Mouse (Mus musculus): ENCODE measurements at regions not wholly inside any gene's neighbourhood (a gene's known extent, or its start where the extent isn't known, plus 50 kb on each side); places are given as distances from the start of the nearest gene placed in this dataset.
A peak's percentile ranks its signal among the peaks of the same experiment; 100 is the strongest.

DNA sequence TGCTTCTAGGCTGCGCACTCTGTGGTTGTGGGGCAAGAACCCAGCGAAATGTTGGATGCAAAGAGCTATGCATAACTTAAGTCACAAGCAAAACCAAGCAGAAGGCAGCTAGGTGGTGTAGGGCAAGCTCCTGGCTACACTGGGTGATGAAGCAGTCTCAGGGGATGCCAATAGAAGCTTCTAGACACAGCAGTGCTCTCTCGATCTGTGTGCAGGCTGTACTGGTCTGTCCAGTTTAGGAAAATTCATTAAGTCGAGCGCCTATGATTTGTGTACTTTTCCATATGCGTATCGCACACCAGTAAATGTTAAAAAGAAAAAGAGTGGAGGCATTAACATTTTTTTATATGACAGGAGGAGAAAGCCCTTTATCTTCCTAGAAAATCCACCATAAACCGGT, 533.6 kb upstream of the Tbx3 start:
- no peak for TF ChIP-seq CTCF (IDR thresholded peaks at IDR 0.05; ENCODE audit: low read depth)
- no peak overlapping the region for H3K27ac ChIP-seq
- no peak for DNase-seq (ENCODE audit: low spot score)
- H3K4me1 ChIP-seq (ENCODE audit: insufficient read depth, low read length) = no peaks in the 10 kb centered on the region
- no peak overlapping the region for H3K4me2 ChIP-seq (ENCODE audit: low read depth, low read length)
- WGBS = 88% methylated on average over 8 of the region's 8 CpGs
- H3K27me3 ChIP-seq (ENCODE audit: insufficient read depth, low read length) = no peaks in the 10 kb centered on the region
- H3K36me3 ChIP-seq (ENCODE audit: insufficient read depth, low read length) = no peaks in the 10 kb centered on the region
- no peak overlapping the region for H3K9ac ChIP-seq (replicated peaks; ENCODE audit: low read length)
- H3K4me3 ChIP-seq (ENCODE audit: low read length) = no peak overlapping the region
- ATAC-seq = no peak
- H3K9me3 ChIP-seq (ENCODE audit: low read length) = no peaks in the 10 kb centered on the region

GRCm38 (mm10) chr5:119137409-119137808, 533.1 kb upstream of the Tbx3 start:
- Histone ChIP-seq H3K9me3 (ENCODE audit: low read length) (no peaks in the 10 kb centered on the region), H3K4me3 (ENCODE audit: low read length) (no peak overlapping the region), H3K27me3 (ENCODE audit: insufficient read depth, low read length) (no peaks in the 10 kb centered on the region), H3K4me2 (ENCODE audit: low read depth, low read length) (no peak overlapping the region), H3K4me1 (ENCODE audit: insufficient read depth, low read length) (no peaks in the 10 kb centered on the region), H3K36me3 (ENCODE audit: insufficient read depth, low read length) (no peaks in the 10 kb centered on the region), H3K9ac (replicated peaks; ENCODE audit: low read length) (no peak overlapping the region), H3K27ac (no peak overlapping the region)
- ATAC-seq = no peak
- no peak for DNase-seq (ENCODE audit: low spot score)
- no peak for TF ChIP-seq CTCF (IDR thresholded peaks at IDR 0.05; ENCODE audit: low read depth)
- WGBS = 72% methylated on average over 13 of the region's 13 CpGs

DNA sequence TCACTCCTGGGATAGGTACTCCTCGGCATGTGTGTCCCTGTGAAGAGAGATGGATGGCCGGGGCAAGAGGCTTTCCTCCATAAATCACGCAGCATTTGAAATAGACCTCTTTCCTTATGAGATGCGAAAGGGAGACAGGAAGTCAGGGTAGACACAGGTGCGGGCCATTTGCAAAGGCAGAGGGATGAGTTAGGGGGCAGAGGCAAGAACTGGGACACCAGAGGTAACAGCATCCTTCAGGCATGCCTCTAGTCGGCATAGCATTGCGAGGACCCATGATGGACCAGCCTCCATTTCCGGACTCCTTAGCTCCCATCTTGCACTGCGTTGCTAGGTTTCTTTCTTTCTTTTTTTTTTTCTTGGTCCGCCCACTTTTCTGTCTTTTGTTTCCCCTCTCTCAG, 532.6 kb upstream of the Tbx3 start:
- Histone ChIP-seq H3K4me3 (ENCODE audit: low read length) (no peak overlapping the region), H3K36me3 (ENCODE audit: insufficient read depth, low read length) (no peaks in the 10 kb centered on the region), H3K4me2 (ENCODE audit: low read depth, low read length) (no peak overlapping the region), H3K9ac (replicated peaks; ENCODE audit: low read length) (no peak overlapping the region), H3K9me3 (ENCODE audit: low read length) (no peaks in the 10 kb centered on the region), H3K4me1 (ENCODE audit: insufficient read depth, low read length) (no peaks in the 10 kb centered on the region), H3K27ac (no peak overlapping the region), H3K27me3 (ENCODE audit: insufficient read depth, low read length) (no peaks in the 10 kb centered on the region)
- TF ChIP-seq CTCF (IDR thresholded peaks at IDR 0.05; ENCODE audit: low read depth) = no peak
- 71% methylated on average over 10 of the region's 10 CpGs for WGBS
- no peak for ATAC-seq
- DNase-seq (ENCODE audit: low spot score) = peak; percentile 14

GRCm38 (mm10) chr5:119138293-119138692, 532.2 kb upstream of the Tbx3 start:
- 32% methylated on average over 14 of the region's 14 CpGs for WGBS
- DNase-seq (ENCODE audit: low spot score) (no peak), ATAC-seq (no peak)
- H3K4me3 ChIP-seq (ENCODE audit: low read length) = no peak overlapping the region
- no peak overlapping the region for H3K9ac ChIP-seq (replicated peaks; ENCODE audit: low read length)
- H3K4me2 ChIP-seq (ENCODE audit: low read depth, low read length) = no peak overlapping the region
- no peaks in the 10 kb centered on the region for H3K27me3 ChIP-seq (ENCODE audit: insufficient read depth, low read length)
- no peaks in the 10 kb centered on the region for H3K9me3 ChIP-seq (ENCODE audit: low read length)
- TF ChIP-seq CTCF (IDR thresholded peaks at IDR 0.05; ENCODE audit: low read depth) = no peak
- H3K27ac ChIP-seq = no peak overlapping the region
- no peaks in the 10 kb centered on the region for H3K36me3 ChIP-seq (ENCODE audit: insufficient read depth, low read length)
- H3K4me1 ChIP-seq (ENCODE audit: insufficient read depth, low read length) = no peaks in the 10 kb centered on the region

GRCm38 (mm10) chr5:119139336-119139735, 531.1 kb upstream of the Tbx3 start:
- Histone ChIP-seq H3K27ac (no peak overlapping the region), H3K4me3 (ENCODE audit: low read length) (no peak overlapping the region), H3K27me3 (ENCODE audit: insufficient read depth, low read length) (no peaks in the 10 kb centered on the region), H3K4me2 (ENCODE audit: low read depth, low read length) (no peak overlapping the region), H3K9me3 (ENCODE audit: low read length) (no peaks in the 10 kb centered on the region), H3K9ac (replicated peaks; ENCODE audit: low read length) (no peak overlapping the region), H3K4me1 (ENCODE audit: insufficient read depth, low read length) (no peaks in the 10 kb centered on the region), H3K36me3 (ENCODE audit: insufficient read depth, low read length) (no peaks in the 10 kb centered on the region)
- DNase-seq (ENCODE audit: low spot score) (no peak), ATAC-seq (no peak)
- WGBS = 29% methylated on average over 7 of the region's 7 CpGs
- TF ChIP-seq CTCF (IDR thresholded peaks at IDR 0.05; ENCODE audit: low read depth) = no peak

DNA sequence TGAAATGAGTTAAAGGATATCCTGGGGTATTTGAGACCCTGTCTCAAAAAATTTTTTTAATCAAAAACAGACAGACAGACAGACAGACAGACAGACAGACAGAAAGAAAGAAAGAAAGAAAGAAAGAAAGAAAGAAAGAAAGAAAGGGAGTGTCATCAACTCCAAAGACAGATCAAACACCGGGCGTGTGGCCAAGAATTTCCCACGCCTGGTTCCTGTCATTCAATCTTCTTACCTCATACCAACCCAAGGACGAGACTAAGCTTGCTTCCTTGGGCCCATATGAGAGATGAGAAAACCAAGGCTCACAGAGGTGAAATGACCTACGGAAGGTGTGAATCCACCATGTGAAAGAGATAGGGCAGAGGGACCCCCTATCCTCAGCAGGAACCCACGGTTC, 530.7 kb upstream of the Tbx3 start:
- H3K4me3 ChIP-seq (ENCODE audit: low read length) = no peak overlapping the region
- H3K36me3 ChIP-seq (ENCODE audit: insufficient read depth, low read length) = no peaks in the 10 kb centered on the region
- H3K27ac ChIP-seq = no peak overlapping the region
- H3K9me3 ChIP-seq (ENCODE audit: low read length) = no peaks in the 10 kb centered on the region
- ATAC-seq = no peak
- WGBS = 74% methylated on average over 6 of the region's 6 CpGs
- DNase-seq (ENCODE audit: low spot score) = no peak
- no peak overlapping the region for H3K4me2 ChIP-seq (ENCODE audit: low read depth, low read length)
- H3K4me1 ChIP-seq (ENCODE audit: insufficient read depth, low read length) = no peaks in the 10 kb centered on the region
- no peak overlapping the region for H3K9ac ChIP-seq (replicated peaks; ENCODE audit: low read length)
- no peak for TF ChIP-seq CTCF (IDR thresholded peaks at IDR 0.05; ENCODE audit: low read depth)
- H3K27me3 ChIP-seq (ENCODE audit: insufficient read depth, low read length) = no peaks in the 10 kb centered on the region

GRCm38 (mm10) chr5:119143411-119143810, 527.1 kb upstream of the Tbx3 start:
- Histone ChIP-seq H3K27me3 (ENCODE audit: insufficient read depth, low read length) (no peaks in the 10 kb centered on the region), H3K4me1 (ENCODE audit: insufficient read depth, low read length) (no peaks in the 10 kb centered on the region), H3K4me3 (ENCODE audit: low read length) (no peak overlapping the region), H3K27ac (no peak overlapping the region), H3K9me3 (ENCODE audit: low read length) (0 out of 2 replicates have a peak, but pooled peaks cover 5% of the 10 kb centered on the region), H3K9ac (replicated peaks; ENCODE audit: low read length) (no peak overlapping the region), H3K36me3 (ENCODE audit: insufficient read depth, low read length) (no peaks in the 10 kb centered on the region), H3K4me2 (ENCODE audit: low read depth, low read length) (no peak overlapping the region)
- 66% methylated on average over 8 of the region's 8 CpGs for WGBS
- ATAC-seq = no peak
- DNase-seq (ENCODE audit: low spot score) = no peak
- TF ChIP-seq CTCF (IDR thresholded peaks at IDR 0.05; ENCODE audit: low read depth) = no peak
